Mouse (Mus musculus) G1E (cell line): Measurements from ENCODE around the gene Galnt14. TPM values are rescaled to one million over a fixed set of nuclear protein-coding genes. Genes with fewer than 3 reads are reported as not detected.

Source experiments
- ATAC-seq: 2 replicates; pipeline ENCODE4 v1.8.0; 2016; ENCODE audit warnings: mild to moderate bottlenecking; ENCODE audit not compliant: insufficient number of reproducible peaks, poor library complexity, low FRiP score, severe bottlenecking; ENCODE audit errors: extremely low read depth
- DNase-seq: peaks from one replicate; pipeline ENCODE4 v3.0.0; 2012; ENCODE audit warnings: low spot score
- H3K27me3 ChIP-seq: 2 replicates; pipeline ENCODE4 v1.6.1; 2012; ENCODE audit warnings: mild to moderate bottlenecking, low read length, inconsistent platforms; ENCODE audit not compliant: insufficient read depth
- H3K36me3 ChIP-seq: replicated peaks from 2 replicates; pipeline ENCODE3; 2012; ENCODE audit warnings: mild to moderate bottlenecking, inconsistent platforms
- H3K4me1 ChIP-seq: 2 replicates; pipeline ENCODE4 v1.6.1; 2012; ENCODE audit warnings: low read depth, low read length, inconsistent platforms, mixed read lengths; ENCODE audit not compliant: insufficient read depth
- H3K4me3 ChIP-seq: 2 replicates; pipeline ENCODE4 v1.5.1; 2012; ENCODE audit warnings: low read depth, mild to moderate bottlenecking, inconsistent platforms, low read length, moderate library complexity, mixed read lengths
- H3K9me3 ChIP-seq: replicated peaks from 2 replicates; pipeline ENCODE4 v1.6.1; 2012; ENCODE audit warnings: inconsistent platforms
- CTCF ChIP-seq: IDR thresholded peaks from 2 replicates; pipeline ENCODE4 v1.5.1; 2012; ENCODE audit warnings: low read depth, low read length, inconsistent platforms, mixed read lengths
- GATA1 ChIP-seq: IDR thresholded peaks from 2 replicates; pipeline ENCODE4 v1.6.1; 2012; ENCODE audit warnings: borderline replicate concordance, low read length, inconsistent platforms, mixed read lengths
- GATA2 ChIP-seq: IDR thresholded peaks from 2 replicates; pipeline ENCODE4 v1.6.1; 2012; ENCODE audit warnings: low read depth, low read length, inconsistent platforms, borderline replicate concordance
- POLR2AphosphoS5 ChIP-seq: IDR thresholded peaks from 2 replicates; pipeline ENCODE4 v1.6.1; 2012; ENCODE audit warnings: low read depth, low read length, inconsistent platforms; ENCODE audit not compliant: insufficient replicate concordance
- TAL1 ChIP-seq: conservative IDR thresholded peaks from 2 replicates; pipeline ENCODE4 v1.6.1; 2012; ENCODE audit warnings: low read depth, low read length, inconsistent platforms, mixed read lengths
- polyA plus RNA-seq: library from polyadenylated mRNA; stranded (reverse); fragments of >175 nt; gene quantifications from 2 replicates; pipeline ENCODE4 v1.2.3, GENCODE M21; 2012
- total RNA-seq, 2 experiments: library from RNA; stranded (forward) in 1 of 2; stranded (reverse) in 1 of 2; fragments of 200-1000 nt in 1 of 2; fragments of >200 nt in 1 of 2; fragmentation: Nextera tagmentation in 1 of 2; gene quantifications; 2 replicates each; pipeline ENCODE4 v1.2.3; 2014 to 2017

Gene Galnt14
- total and polyA plus RNA-seq, 3 experiments, result 0.05 TPM; not detected in 2

DNA sequence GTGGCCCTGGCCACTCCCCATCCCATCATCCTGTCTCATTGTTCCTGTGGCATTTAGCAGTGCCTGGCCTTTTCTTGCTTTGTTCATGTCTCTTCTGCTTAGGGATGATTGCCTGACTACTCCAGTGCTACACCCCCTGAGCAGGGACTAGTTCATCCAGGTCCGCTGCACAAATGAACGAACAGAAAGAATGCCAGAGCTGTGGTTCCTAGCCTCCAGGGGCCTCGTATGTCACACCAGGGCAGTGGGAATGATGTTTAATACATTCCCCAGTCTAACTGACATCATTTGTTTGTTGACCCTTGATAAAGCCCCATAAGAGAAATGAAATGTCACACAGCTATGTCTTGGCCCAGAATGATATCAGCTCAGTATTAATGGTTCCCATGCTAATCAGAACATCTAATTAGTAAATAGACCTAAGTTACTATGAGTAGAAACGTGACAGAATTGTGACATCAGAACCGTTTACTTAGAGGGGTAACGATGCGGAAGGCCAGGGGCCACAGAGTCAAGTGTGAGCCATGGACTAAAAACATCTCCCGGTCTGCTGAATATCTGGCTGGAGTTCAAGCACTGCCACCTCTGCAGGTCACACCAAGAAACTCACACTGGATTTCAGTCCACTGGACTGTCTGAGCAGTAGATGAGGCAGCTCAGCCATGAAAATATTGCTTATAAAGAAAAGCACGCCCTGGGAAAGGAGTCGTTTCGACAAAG lies 76.1 kb downstream of the Galnt14 start:
- DNase-seq (no peak), ATAC-seq (no peak)
- TF ChIP-seq GATA1 (no peak), TAL1 (no peak), POLR2AphosphoS5 (no peak), CTCF (no peak), GATA2 (no peak)
- Histone ChIP-seq H3K4me1 (no peaks in the 10 kb centered on the region), H3K27me3 (no peaks in the 10 kb centered on the region), H3K9me3 (peaks cover 75% of the 10 kb centered on the region), H3K36me3 (no peaks in the 10 kb centered on the region), H3K4me3 (no peak overlapping the region)

DNA sequence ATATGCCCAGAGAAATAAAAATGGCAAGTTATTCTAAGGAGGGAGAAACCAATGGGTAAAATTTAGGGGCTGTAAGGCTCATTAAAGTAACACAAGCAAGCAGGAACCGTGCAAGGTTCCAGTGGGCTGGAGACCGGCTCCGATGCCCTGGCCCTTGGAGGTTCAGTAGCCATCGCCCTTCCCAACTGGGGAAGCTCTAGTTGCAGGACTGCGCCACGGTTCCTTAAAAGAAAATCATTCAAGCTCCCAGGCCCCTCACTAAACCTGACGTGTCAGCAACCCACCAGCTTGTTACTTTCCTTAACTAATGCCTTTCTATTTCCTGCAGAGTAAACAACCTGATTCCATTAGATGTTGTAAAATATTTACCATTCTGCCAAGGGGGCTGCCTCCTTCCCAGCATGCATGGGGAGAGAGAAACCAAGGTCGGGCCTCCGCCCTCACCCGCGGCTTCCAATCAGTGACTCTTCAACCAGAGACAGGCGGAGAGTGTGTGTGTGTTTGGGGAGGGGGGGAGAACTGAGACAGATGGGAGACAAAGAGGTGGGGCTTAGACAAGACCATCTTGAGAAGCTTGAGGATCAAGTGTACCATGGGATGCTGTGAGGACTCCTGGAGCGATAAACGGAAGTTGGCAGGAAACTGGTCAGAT lies 81.9 kb downstream of the Galnt14 start:
- ATAC-seq (no peak), DNase-seq (no peak)
- Histone ChIP-seq H3K27me3 (no peaks in the 10 kb centered on the region), H3K4me3 (no peak overlapping the region), H3K36me3 (no peaks in the 10 kb centered on the region), H3K9me3 (peaks cover 62% of the 10 kb centered on the region), H3K4me1 (no peaks in the 10 kb centered on the region)
- no peak for TF ChIP-seq GATA2
- no peak for TF ChIP-seq POLR2AphosphoS5
- TF ChIP-seq CTCF, result no peak

DNA sequence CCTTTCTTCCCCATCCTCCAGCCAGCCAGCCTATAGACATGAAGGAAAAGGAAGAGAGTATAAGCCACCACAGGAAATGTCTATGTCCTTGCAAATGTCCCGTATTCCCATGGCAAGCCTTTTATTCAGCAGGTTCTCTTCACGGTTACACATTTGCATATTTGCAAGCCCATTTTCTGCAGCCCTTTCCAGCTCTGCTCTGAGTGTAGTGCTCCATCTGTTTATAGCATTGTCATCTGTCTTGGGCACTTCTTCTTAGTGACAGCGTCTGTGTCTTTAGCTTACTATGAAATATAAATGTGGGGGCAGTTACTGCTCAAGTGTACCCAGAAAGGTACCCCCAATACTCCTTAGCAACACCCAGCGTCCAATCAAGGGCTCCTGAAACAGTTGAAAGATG lies 83.3 kb downstream of the Galnt14 start:
- DNase-seq, result no peak
- Histone ChIP-seq H3K27me3 (no peaks in the 10 kb centered on the region), H3K4me1 (no peaks in the 10 kb centered on the region), H3K36me3 (no peaks in the 10 kb centered on the region), H3K4me3 (no peak overlapping the region), H3K9me3 (peaks cover 53% of the 10 kb centered on the region)
- ATAC-seq, result no peak
- TF ChIP-seq GATA2 (no peak), GATA1 (no peak), CTCF (no peak), POLR2AphosphoS5 (no peak)

DNA sequence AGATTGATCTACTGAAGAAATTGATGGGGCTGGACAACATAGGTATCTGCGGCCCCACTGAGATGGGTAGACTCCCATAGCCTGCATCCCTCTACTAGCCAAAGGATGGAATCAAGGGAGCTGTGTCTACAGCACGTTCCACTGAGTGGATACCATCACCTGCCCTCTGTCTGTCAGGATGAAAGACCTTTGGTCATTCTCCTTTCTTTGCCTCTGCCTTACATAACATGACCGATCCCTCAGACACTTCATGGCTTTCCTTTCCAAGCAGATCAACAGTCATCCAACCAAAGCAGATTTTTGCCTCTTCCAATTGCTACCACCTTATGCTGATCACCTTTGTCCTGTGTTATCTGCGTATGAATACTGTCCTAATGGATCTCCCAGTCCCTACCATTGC lies 90.2 kb downstream of the Galnt14 start:
- no peak for TF ChIP-seq POLR2AphosphoS5
- no peak for TF ChIP-seq TAL1
- TF ChIP-seq GATA1, result no peak
- TF ChIP-seq CTCF, result no peak
- no peak for TF ChIP-seq GATA2
- H3K27me3 ChIP-seq, result no peaks in the 10 kb centered on the region
- no peaks in the 10 kb centered on the region for H3K4me1 ChIP-seq
- H3K36me3 ChIP-seq, result no peaks in the 10 kb centered on the region
- no peak overlapping the region for H3K4me3 ChIP-seq
- H3K9me3 ChIP-seq, result peaks cover 45% of the 10 kb centered on the region
- DNase-seq, result no peak
- ATAC-seq, result no peak

DNA sequence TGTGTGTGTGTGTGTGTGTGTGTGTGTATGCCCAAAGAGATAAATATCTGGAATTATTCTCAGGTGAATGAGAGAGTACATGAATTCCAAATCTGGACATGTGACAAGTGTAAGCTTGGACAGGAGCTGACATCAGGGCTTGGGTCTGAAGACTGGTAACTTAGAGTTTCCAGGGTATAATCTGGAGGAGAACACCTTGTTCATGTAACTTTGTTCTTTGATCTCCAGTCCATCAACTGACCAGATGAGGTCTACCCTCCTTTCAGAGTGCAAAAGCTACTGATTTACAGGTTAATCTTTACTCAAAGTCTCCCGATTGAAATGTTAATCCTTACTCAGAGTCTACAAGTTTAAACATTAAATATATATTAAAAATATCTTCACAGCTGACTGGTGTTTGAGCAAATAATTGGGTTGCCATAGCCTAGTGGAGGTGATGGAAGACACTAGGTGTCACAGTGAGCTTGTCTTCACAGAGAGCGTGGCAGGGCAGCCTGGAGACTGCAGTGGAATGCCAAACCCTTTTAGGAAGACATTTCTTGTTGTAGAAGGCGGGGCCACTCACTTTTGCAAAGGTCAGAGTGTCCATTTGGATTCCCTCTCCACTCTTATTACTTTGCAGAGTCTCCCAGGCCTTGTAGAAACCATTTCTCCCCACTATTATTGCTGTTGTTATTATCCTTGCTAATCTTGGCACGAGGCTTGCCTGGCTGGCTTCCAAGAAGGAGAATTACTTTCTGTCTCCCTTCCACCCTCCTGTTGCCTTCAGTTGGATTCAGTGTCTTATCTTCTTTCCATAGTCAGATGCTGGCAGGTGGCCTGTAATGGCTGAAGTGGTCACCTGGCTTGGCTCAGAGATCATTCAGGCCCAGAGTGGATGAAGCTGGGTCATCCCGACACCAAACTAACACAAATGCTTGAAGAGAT lies 107.4 kb downstream of the Galnt14 start:
- Histone ChIP-seq H3K4me3 (no peak overlapping the region), H3K27me3 (no peaks in the 10 kb centered on the region), H3K9me3 (peaks cover 57% of the 10 kb centered on the region), H3K4me1 (no peaks in the 10 kb centered on the region), H3K36me3 (no peaks in the 10 kb centered on the region)
- ATAC-seq (no peak), DNase-seq (no peak)
- TF ChIP-seq CTCF (no peak), TAL1 (no peak)

DNA sequence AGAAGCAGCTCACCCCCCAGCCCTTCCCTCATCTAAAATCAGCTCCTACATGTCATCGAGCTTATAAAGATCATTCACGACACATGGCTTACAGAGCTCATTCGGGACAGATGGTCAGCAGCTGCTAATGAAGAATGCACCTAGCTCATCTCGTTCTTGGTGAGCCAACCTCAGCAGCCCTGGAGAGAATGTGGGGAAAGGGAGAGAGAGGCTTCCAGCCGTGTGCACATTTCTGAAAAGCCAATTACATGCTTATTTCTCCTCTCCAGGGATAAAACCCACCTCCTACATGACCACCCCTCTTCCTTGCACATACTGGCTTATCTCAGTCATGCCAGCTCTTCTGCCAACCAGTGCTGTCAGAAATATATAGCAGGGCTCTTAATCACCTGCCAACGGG lies 110.3 kb downstream of the Galnt14 start:
- Histone ChIP-seq H3K4me1 (no peaks in the 10 kb centered on the region), H3K4me3 (no peak overlapping the region), H3K9me3 (peaks cover 60% of the 10 kb centered on the region), H3K27me3 (no peaks in the 10 kb centered on the region), H3K36me3 (no peaks in the 10 kb centered on the region)
- DNase-seq (no peak), ATAC-seq (no peak)
- TF ChIP-seq POLR2AphosphoS5 (no peak), CTCF (no peak)
